Mouse (Mus musculus) CH12.LX (cell line): ENCODE data around the gene Tex44. TPM values are rescaled to one million over a fixed set of nuclear protein-coding genes. Genes with fewer than 3 reads are reported as not detected.

Source experiments
- DNase-seq: peaks from one replicate; pipeline ENCODE4 v3.0.0-alpha.2; 2013; ENCODE audit errors: extremely low read depth
- H3K27ac ChIP-seq: 2 replicates; pipeline ENCODE4 v1.5.1; 2012; ENCODE audit warnings: low read depth, mild to moderate bottlenecking, control low read depth, moderate library complexity; ENCODE audit not compliant: insufficient read depth
- H3K27me3 ChIP-seq: replicated peaks from 2 replicates; pipeline ENCODE3; 2012; ENCODE audit warnings: inconsistent platforms
- H3K36me3 ChIP-seq, 2 experiments: replicated peaks in 1 of 2; 2 replicates each; pipeline versions ENCODE3 to v1.6.1; 2012; ENCODE audit warnings: inconsistent platforms in 1 of 2, low read length in 1 of 2, mild to moderate bottlenecking in 1 of 2, mixed read lengths in 1 of 2, moderate library complexity in 1 of 2; ENCODE audit not compliant: control insufficient read depth in 1 of 2, insufficient read depth in 1 of 2
- H3K4me1 ChIP-seq, 2 experiments: 2 replicates each; pipeline ENCODE4 v1.6.1; 2012; ENCODE audit warnings: inconsistent platforms in 1 of 2, moderate library complexity in 1 of 2; ENCODE audit not compliant: insufficient read depth in 2 of 2, control insufficient read depth in 1 of 2
- H3K4me2 ChIP-seq: 2 replicates; pipeline ENCODE4 v1.6.1; 2012; ENCODE audit warnings: low read depth, mild to moderate bottlenecking, control low read depth; ENCODE audit not compliant: poor library complexity, insufficient read depth, severe bottlenecking
- H3K4me3 ChIP-seq, 3 experiments: fragments of 150-350 bp in 1 of 3; sonication (generic) in 1 of 3; replicated peaks in 1 of 3; 2 replicates each; pipeline versions ENCODE3 to v1.5.1; 2011 to 2012; ENCODE audit warnings: low read depth in 2 of 3, low read length in 2 of 3, mild to moderate bottlenecking in 2 of 3, moderate library complexity in 2 of 3, control low read depth in 1 of 3, improper control_type of control experiment in 1 of 3, inconsistent platforms in 1 of 3, mixed read lengths in 1 of 3; ENCODE audit not compliant: poor library complexity in 1 of 3
- H3K79me2 ChIP-seq: replicated peaks from 2 replicates; pipeline ENCODE4 v1.6.1; 2012; ENCODE audit warnings: mild to moderate bottlenecking, moderate library complexity; ENCODE audit not compliant: control insufficient read depth, poor library complexity, insufficient read depth, severe bottlenecking; ENCODE audit errors: extremely low read depth
- H3K9ac ChIP-seq: 2 replicates; pipeline ENCODE4 v1.6.1; 2012; ENCODE audit warnings: low read depth, mild to moderate bottlenecking, control low read depth, moderate library complexity; ENCODE audit not compliant: insufficient read depth
- H3K9me3 ChIP-seq: replicated peaks from 2 replicates; pipeline ENCODE3; 2012; ENCODE audit warnings: low read length, inconsistent platforms, mixed read lengths
- CHD1 ChIP-seq: IDR thresholded peaks from 2 replicates; pipeline ENCODE4 v1.6.1; 2012; ENCODE audit warnings: low read depth, low read length, improper control_type of control experiment, inconsistent platforms
- CHD2 ChIP-seq: IDR thresholded peaks from 2 replicates; pipeline ENCODE4 v1.6.1; 2011; ENCODE audit warnings: low read length, improper control_type of control experiment
- ELF1 ChIP-seq: IDR thresholded peaks from 2 replicates; pipeline ENCODE4 v1.6.1; 2014; ENCODE audit warnings: low read depth, mild to moderate bottlenecking, inconsistent platforms, low read length, improper control_type of control experiment
- EP300 ChIP-seq: IDR thresholded peaks from 2 replicates; pipeline ENCODE4 v1.6.1; 2011; ENCODE audit warnings: low read length, improper control_type of control experiment
- ETS1 ChIP-seq: conservative IDR thresholded peaks from 2 replicates; pipeline ENCODE4 v1.6.1; 2012; ENCODE audit warnings: low read depth, mild to moderate bottlenecking, inconsistent platforms, low read length, improper control_type of control experiment, moderate library complexity
- GABPA ChIP-seq: IDR thresholded peaks from 2 replicates; pipeline ENCODE4 v1.6.1; 2012; ENCODE audit warnings: low read depth, low read length, improper control_type of control experiment, inconsistent platforms; ENCODE audit not compliant: insufficient replicate concordance
- IRF4 ChIP-seq: IDR thresholded peaks from 2 replicates; pipeline ENCODE4 v1.6.1; 2014; ENCODE audit warnings: low read depth, mild to moderate bottlenecking, inconsistent platforms, low read length, improper control_type of control experiment
- JUN ChIP-seq: IDR thresholded peaks from 2 replicates; pipeline ENCODE4 v1.6.1; 2011; ENCODE audit warnings: low read depth, mild to moderate bottlenecking, low read length, improper control_type of control experiment, moderate library complexity; ENCODE audit not compliant: insufficient read depth
- MAFK ChIP-seq: IDR thresholded peaks from 2 replicates; pipeline ENCODE4 v1.6.1; 2011; ENCODE audit warnings: low read length, improper control_type of control experiment; ENCODE audit not compliant: insufficient replicate concordance
- MAX ChIP-seq: IDR thresholded peaks from 2 replicates; pipeline ENCODE4 v1.6.1; 2011; ENCODE audit warnings: low read length, improper control_type of control experiment
- MAZ ChIP-seq: IDR thresholded peaks from 2 replicates; pipeline ENCODE4 v1.6.1; 2012; ENCODE audit warnings: low read depth, mild to moderate bottlenecking, inconsistent platforms, low read length, improper control_type of control experiment, moderate library complexity
- MXI1 ChIP-seq: IDR thresholded peaks from 2 replicates; pipeline ENCODE4 v1.6.1; 2011; ENCODE audit warnings: mild to moderate bottlenecking, low read depth, low read length, improper control_type of control experiment
- MYC ChIP-seq: IDR thresholded peaks from 2 replicates; pipeline ENCODE4 v1.6.1; 2011; ENCODE audit warnings: low read depth, mild to moderate bottlenecking, improper control_type of control experiment, low read length
- NELFE ChIP-seq: IDR thresholded peaks from 2 replicates; pipeline ENCODE4 v1.6.1; 2011; ENCODE audit warnings: low read depth, low read length, improper control_type of control experiment
- NRF1 ChIP-seq: IDR thresholded peaks from 2 replicates; pipeline ENCODE4 v1.6.1; 2014; ENCODE audit warnings: low read depth, mild to moderate bottlenecking, inconsistent platforms, low read length, improper control_type of control experiment, moderate library complexity
- PAX5 ChIP-seq: IDR thresholded peaks from 2 replicates; pipeline ENCODE4 v1.6.1; 2012; ENCODE audit warnings: low read length, inconsistent platforms, mixed read lengths
- POLR2A ChIP-seq: IDR thresholded peaks from 2 replicates; pipeline ENCODE4 v1.6.1; 2011; ENCODE audit warnings: low read depth, mild to moderate bottlenecking, improper control_type of control experiment, low read length
- POLR2AphosphoS2 ChIP-seq: IDR thresholded peaks from 2 replicates; pipeline ENCODE4 v1.6.1; 2011; ENCODE audit warnings: low read depth, low read length, improper control_type of control experiment
- SMC3 ChIP-seq: IDR thresholded peaks from 2 replicates; pipeline ENCODE4 v1.6.1; 2011; ENCODE audit warnings: low read depth, low read length, improper control_type of control experiment
- TBP ChIP-seq: conservative IDR thresholded peaks from 2 replicates; pipeline ENCODE4 v1.6.1; 2011; ENCODE audit warnings: low read depth, low read length, improper control_type of control experiment
- TCF12 ChIP-seq: IDR thresholded peaks from 2 replicates; pipeline ENCODE4 v1.6.1; 2014; ENCODE audit warnings: low read depth, mild to moderate bottlenecking, inconsistent platforms, low read length, improper control_type of control experiment
- USF1 ChIP-seq: IDR thresholded peaks from 2 replicates; pipeline ENCODE4 v1.6.1; 2014; ENCODE audit warnings: low read depth, mild to moderate bottlenecking, inconsistent platforms, low read length, improper control_type of control experiment
- USF2 ChIP-seq: conservative IDR thresholded peaks from 2 replicates; pipeline ENCODE4 v1.6.1; 2011; ENCODE audit warnings: low read depth, low read length, improper control_type of control experiment
- ZC3H11A ChIP-seq: IDR thresholded peaks from 2 replicates; pipeline ENCODE4 v1.6.1; 2012; ENCODE audit warnings: low read depth, mild to moderate bottlenecking, inconsistent platforms, low read length, improper control_type of control experiment
- ZKSCAN1 ChIP-seq: IDR thresholded peaks from 2 replicates; pipeline ENCODE4 v1.6.1; 2012; ENCODE audit warnings: low read depth, inconsistent platforms, low read length, improper control_type of control experiment, borderline replicate concordance
- ZMIZ1 ChIP-seq: IDR thresholded peaks from 2 replicates; pipeline ENCODE4 v1.6.1; 2012; ENCODE audit warnings: low read depth, mild to moderate bottlenecking, inconsistent platforms, low read length, improper control_type of control experiment
- ZNF384 ChIP-seq: IDR thresholded peaks from 2 replicates; pipeline ENCODE4 v1.6.1; 2012; ENCODE audit warnings: low read depth, low read length, improper control_type of control experiment, inconsistent platforms
- dilution Hi-C: fragments of 300-500 bp; cut with MboI; formaldehyde crosslinking; loops from 2 replicates; pipeline ENCODE4 v1.14.3; 2020; ENCODE audit warnings: low sequenced_read_pairs; ENCODE audit not compliant: extremely low pct_unique_long_range_greater_than_20kb, extremely low pct_ligation_motif_present
- in situ Hi-C: fragments of 300-500 bp; cut with MboI; formaldehyde crosslinking; loops from 3 replicates; pipeline ENCODE4 v1.14.3; 2019; ENCODE audit warnings: low sequenced_read_pairs, low pct_ligation_motif_present, low pct_unique_long_range_greater_than_20kb, mixed read lengths
- polyA plus RNA-seq: library from polyadenylated mRNA; unstranded; fragments of >175 nt; gene quantifications from 2 replicates; pipeline ENCODE4 v1.2.1, GENCODE M21; 2012; ENCODE audit warnings: low read depth; ENCODE audit not compliant: insufficient read length
- total RNA-seq, 2 experiments: library from RNA; depleted of rRNA; stranded (reverse); fragments of 300-350 nt in 1 of 2; fragments of >200 nt in 1 of 2; gene quantifications; 2 replicates each; pipeline ENCODE4 v1.2.3; 2012 to 2014

Tex44 gene
- total and polyA plus RNA-seq, 3 experiments, result not detected

GRCm38 (mm10) chr1:86435302-86435821 lies 9.2 kb downstream of the Tex44 start:
- Histone ChIP-seq H3K4me3 (peak overlapping the region; percentile 45 to 57 (median 48)), H3K27ac (peak overlapping the region; percentile 94)
- dilution Hi-C loops, result no loop called here

GRCm38 (mm10) chr1:86437219-86438013 lies 11.3 kb downstream of the Tex44 start:
- Histone ChIP-seq H3K4me1 (peaks cover 29 to 69% of the 10 kb centered on the region in 2 experiments), H3K4me2 (peak overlapping the region; percentile 37), H3K9ac (peak overlapping the region; percentile 12), H3K27ac (peak overlapping the region; percentile 65), H3K4me3 (no peak overlapping the region), H3K79me2 (no peaks in the 10 kb centered on the region; the same call in 1 of the 2 replicates), H3K27me3 (no peaks in the 10 kb centered on the region), H3K9me3 (no peaks in the 10 kb centered on the region)
- in situ Hi-C loops, result loop anchor here (5.0 to 25.0 kb wide), 2 partner anchors 40 to 600 kb away; no protein-coding TSS in a partner anchor
- dilution Hi-C loops, result no loop called here
- peak; percentile 58 for DNase-seq
- 0 out of 2 replicates have a peak, but pooled peaks have one; percentile 30 for TF ChIP-seq NELFE
- TF ChIP-seq MAZ, result 0 out of 2 replicates have a peak, but pooled peaks have one; percentile 48
- TF ChIP-seq ZNF384, result peak; percentile 72
- no peak for TF ChIP-seq GABPA
- no peak for TF ChIP-seq SMC3
- TF ChIP-seq ZMIZ1, result peak; percentile 45; the same call in 1 of the 2 replicates
- TF ChIP-seq ZC3H11A, result no peak
- no peak for TF ChIP-seq ZKSCAN1
- TF ChIP-seq MAX, result peak; percentile 43; the same call in 1 of the 2 replicates
- 0 out of 2 replicates have a peak, but pooled peaks have one; percentile 29 for TF ChIP-seq TBP
- TF ChIP-seq ELF1, result no peak
- TF ChIP-seq CHD1, result peak; percentile 78; the same call in 1 of the 2 replicates
- TF ChIP-seq POLR2A, result peak; percentile 37; the same call in 1 of the 2 replicates
- TF ChIP-seq, all 38 proteins: peak for 8
- no peaks in the 10 kb centered on the region for H3K36me3 ChIP-seq

More at GRCm38 (mm10) chr1:86435302-86435821, 9.2 kb downstream of the Tex44 start:
- Histone ChIP-seq H3K9me3 (no peaks in the 10 kb centered on the region), H3K4me1 (peaks cover 29 to 77% of the 10 kb centered on the region in 2 experiments), H3K36me3 (peaks cover 0 to 2% of the 10 kb centered on the region in 2 experiments), H3K27me3 (no peaks in the 10 kb centered on the region), H3K79me2 (no peaks in the 10 kb centered on the region; the same call in 1 of the 2 replicates), H3K9ac (peak overlapping the region; percentile 55), H3K4me2 (peak overlapping the region; percentile 62)
- TF ChIP-seq USF1 (no peak), MAFK (no peak), NRF1 (0 out of 2 replicates have a peak, but pooled peaks have one; percentile 14), ZNF384 (no peak), PAX5 (no peak), NELFE (peak; percentile 0; the same call in 1 of the 2 replicates), ELF1 (0 out of 2 replicates have a peak, but pooled peaks have one; percentile 9), USF2 (no peak), IRF4 (no peak; the same call in 1 of the 2 replicates), SMC3 (no peak), JUN (no peak), TCF12 (0 out of 2 replicates have a peak, but pooled peaks have one; percentile 20), MXI1 (peak; percentile 43), ETS1 (no peak), EP300 (peak; percentile 6; the same call in 1 of the 2 replicates), POLR2AphosphoS2 (no peak), POLR2A (0 out of 2 replicates have a peak, but pooled peaks have one; percentile 38), ZC3H11A (no peak), CHD2 (no peak), ZKSCAN1 (no peak), MYC (no peak)
- peak; percentile 64 for DNase-seq
- in situ Hi-C loops, result loop anchor here (5.0 to 25.0 kb wide), 2 partner anchors 38 to 602 kb away; no protein-coding TSS in a partner anchor
